In genomic region chr8:122319708-122320075, GRCm38 (mm10) we compare ENCODE assay signal across 21 mouse cellular contexts. TPM values are rescaled to one million over a fixed set of nuclear protein-coding genes. Genes with fewer than 3 reads are reported as not detected.
DNase-seq lines count a peak whose midpoint lies in the region; ATAC-seq and TF ChIP-seq lines count a peak whose summit lies in the region.
"Had no signal": no experiment of that assay in that cellular context is flagged by ENCODE, and none has a peak within 500 bp of the region (broad histone marks: within the 10 kb centered on the region; RNA-seq: fewer than 3 reads in every experiment).

No protein-coding gene starts in this region.

- no peaks in the 10 kb centered on the region for H3K27me3 ChIP-seq in heart, embryonic 11.5 days (ENCODE audit: control insufficient read depth, insufficient read depth, low read length)
- H3K27me3 ChIP-seq in heart, adult 2 months (ENCODE audit: control insufficient read depth, insufficient read depth, low read length) = no peaks in the 10 kb centered on the region
- H3K27me3 ChIP-seq in spleen, adult 2 months (ENCODE audit: control insufficient read depth, insufficient read depth, low read length) = no peaks in the 10 kb centered on the region
- no peaks in the 10 kb centered on the region for H3K27me3 ChIP-seq in liver, embryonic 13.5 days
- H3K27me3 ChIP-seq in stomach, postnatal 0 days (ENCODE audit: control insufficient read depth, insufficient read depth, low read length) = no peaks in the 10 kb centered on the region

- H3K9ac ChIP-seq in heart, embryonic 11.5 days (ENCODE audit: low read depth, low read length) = peak overlapping the region; percentile 43; the same call in 1 of the 2 replicates
- no peak overlapping the region for H3K9ac ChIP-seq in heart, adult 2 months (ENCODE audit: low read depth, low read length)
- peak overlapping the region; percentile 99 for H3K9ac ChIP-seq in liver, embryonic 13.5 days
- H3K9ac ChIP-seq in stomach, postnatal 0 days (ENCODE audit: low read length) = no peak overlapping the region
- H3K9ac ChIP-seq: neural tube, embryonic 12.5 days had no signal

- TF ChIP-seq POLR2A in heart, adult 2 months (IDR thresholded peaks at IDR 0.05; ENCODE audit: insufficient read depth, low read depth, low read length) = no peak
- TF ChIP-seq POLR2A in spleen, adult 2 months (IDR thresholded peaks at IDR 0.05; ENCODE audit: low read depth, low read length) = no peak

- TF ChIP-seq EP300 in heart, adult 2 months (IDR thresholded peaks at IDR 0.05; ENCODE audit: insufficient read depth, low read depth, low read length) = no peak
- TF ChIP-seq EP300 in stomach, postnatal 0 days (optimal IDR thresholded peaks at IDR 0.05) = no peak

- ATAC-seq in heart, embryonic 11.5 days (replicated peaks; ENCODE audit: insufficient number of reproducible peaks, low FRiP score, low TSS enrichment) = no peak
- no peak for ATAC-seq in liver, embryonic 13.5 days (ENCODE audit: low read depth)
- ATAC-seq in stomach, postnatal 0 days (ENCODE audit: low FRiP score, low TSS enrichment) = no peak
- ATAC-seq: forebrain, embryonic 16.5 days had no signal

- no peak for DNase-seq in heart, adult 2 months
- DNase-seq in spleen, adult 2 months (ENCODE audit: low read depth in 1 of 2, low spot score in 2 of 2) = no peak
- no peak for DNase-seq in spleen, postnatal 10 days (ENCODE audit: low spot score in 2 of 2)
- no peak for DNase-seq in liver, embryonic 13.5 days
- DNase-seq in stomach, postnatal 0 days (ENCODE audit: low spot score) = peak; percentile 59
- no peak for DNase-seq in thymus, adult 18-20 months
- DNase-seq in left cerebral cortex, adult 9 months (ENCODE audit: low spot score in 2 of 2) = no peak
- DNase-seq: adrenal gland, postnatal 14 days; cerebellum, adult 8-10 months; gastrocnemius, adult 2 months; heart, adult 18-20 months; kidney, adult 18-20 months; kidney, postnatal 4 days; layer of hippocampus, postnatal 36 days; left cerebral cortex, postnatal 4 days had no signal

- peaks cover 99% of the 10 kb centered on the region for H3K4me1 ChIP-seq in heart, embryonic 11.5 days (ENCODE audit: control insufficient read depth, insufficient read depth, low read length)
- H3K4me1 ChIP-seq in heart, adult 2 months (ENCODE audit: control insufficient read depth, insufficient read depth, low read length) = peaks cover 27% of the 10 kb centered on the region
- peaks cover 17% of the 10 kb centered on the region for H3K4me1 ChIP-seq in spleen, adult 2 months (ENCODE audit: control insufficient read depth, insufficient read depth, insufficient read length)
- peaks cover 100% of the 10 kb centered on the region for H3K4me1 ChIP-seq in liver, embryonic 13.5 days (replicated peaks)
- H3K4me1 ChIP-seq in stomach, postnatal 0 days (replicated peaks; ENCODE audit: control insufficient read depth, insufficient read depth) = 0 out of 2 replicates have a peak, but pooled peaks cover 2% of the 10 kb centered on the region

- intact Hi-C loops in heart, adult 2 months (cut with DNase I) = no loop called here

- no peaks in the 10 kb centered on the region for H3K36me3 ChIP-seq in heart, embryonic 11.5 days (ENCODE audit: control insufficient read depth, insufficient read depth, low read length)
- H3K36me3 ChIP-seq in heart, adult 2 months (ENCODE audit: control insufficient read depth, insufficient read depth, low read length) = no peaks in the 10 kb centered on the region
- no peaks in the 10 kb centered on the region for H3K36me3 ChIP-seq in spleen, adult 2 months (ENCODE audit: control insufficient read depth, insufficient read depth, low read length)
- H3K36me3 ChIP-seq in liver, embryonic 13.5 days = peaks cover 84% of the 10 kb centered on the region
- H3K36me3 ChIP-seq in stomach, postnatal 0 days (ENCODE audit: control insufficient read depth, insufficient read depth, low read length) = no peaks in the 10 kb centered on the region
- H3K36me3 ChIP-seq: neural tube, embryonic 12.5 days had no signal

- H3K79me2 ChIP-seq in heart, adult 2 months (replicated peaks; ENCODE audit: control insufficient read depth, insufficient read depth, low read length) = no peaks in the 10 kb centered on the region; the same call in 1 of the 2 replicates

- no peak overlapping the region for H3K4me2 ChIP-seq in heart, embryonic 11.5 days
- H3K4me2 ChIP-seq in liver, embryonic 13.5 days = peak overlapping the region; percentile 69
- no peak overlapping the region for H3K4me2 ChIP-seq in stomach, postnatal 0 days (replicated peaks; ENCODE audit: low read depth)
- H3K4me2 ChIP-seq: neural tube, embryonic 12.5 days had no signal

- H3K9me3 ChIP-seq in heart, embryonic 11.5 days (replicated peaks; ENCODE audit: control insufficient read depth, low read length) = no peaks in the 10 kb centered on the region
- no peaks in the 10 kb centered on the region for H3K9me3 ChIP-seq in liver, embryonic 13.5 days (replicated peaks)
- H3K9me3 ChIP-seq in stomach, postnatal 0 days (ENCODE audit: control insufficient read depth, low read length) = no peaks in the 10 kb centered on the region
- H3K9me3 ChIP-seq: neural tube, embryonic 12.5 days had no signal

- TF ChIP-seq CTCF in heart, adult 2 months (IDR thresholded peaks at IDR 0.05) = no peak
- no peak for TF ChIP-seq CTCF in spleen, adult 2 months (IDR thresholded peaks at IDR 0.05; ENCODE audit: extremely low read depth, insufficient read depth, insufficient read length, insufficient replicate concordance)
- no peak for TF ChIP-seq CTCF in stomach, postnatal 0 days (IDR thresholded peaks at IDR 0.05; ENCODE audit: low read depth)

- H3K4me3 ChIP-seq in heart, embryonic 11.5 days (ENCODE audit: low read depth, low read length) = no peak overlapping the region
- H3K4me3 ChIP-seq in heart, adult 2 months = no peak overlapping the region
- H3K4me3 ChIP-seq in spleen, adult 2 months (ENCODE audit: extremely low read depth, insufficient read depth, insufficient read length) = no peak overlapping the region
- H3K4me3 ChIP-seq in liver, embryonic 13.5 days (replicated peaks) = no peak overlapping the region
- H3K4me3 ChIP-seq in stomach, postnatal 0 days (ENCODE audit: low read depth, low read length) = no peak overlapping the region
- H3K4me3 ChIP-seq: gastrocnemius, adult 2 months; neural tube, embryonic 12.5 days had no signal

- H3K27ac ChIP-seq in heart, embryonic 11.5 days (ENCODE audit: low read depth, low read length) = peak overlapping the region; percentile 92
- H3K27ac ChIP-seq in heart, adult 2 months = no peak overlapping the region
- peak overlapping the region; percentile 6; the same call in 1 of the 2 replicates for H3K27ac ChIP-seq in spleen, adult 2 months (ENCODE audit: insufficient read depth, low read length)
- H3K27ac ChIP-seq in liver, embryonic 13.5 days = peak overlapping the region; percentile 97
- H3K27ac ChIP-seq in stomach, postnatal 0 days (replicated peaks) = peak overlapping the region; percentile 45; the same call in 1 of the 2 replicates
- H3K27ac ChIP-seq: gastrocnemius, adult 2 months; neural tube, embryonic 12.5 days had no signal

- 71% methylated on average over 7 of the region's 7 CpGs for WGBS in heart, embryonic 11.5 days (ENCODE audit: insufficient replicate concordance)
- 89% methylated on average over 7 of the region's 7 CpGs for WGBS in heart, adult 2 months
- WGBS in spleen, adult 2 months = 69% methylated on average over 7 of the region's 7 CpGs
- 24% methylated on average over 7 of the region's 7 CpGs for WGBS in liver, embryonic 13.5 days (ENCODE audit: insufficient replicate concordance)
- 51% methylated on average over 7 of the region's 7 CpGs for WGBS in stomach, postnatal 0 days

RNA-seq across cellular contexts. Expression of gene Zfpm1, which starts 37.8 kb away (rescaled TPM):
- polyA plus RNA-seq in heart, embryonic 11.5 days (2014; fragmentation: Nextera tagmentation; extraction: Ambion mirVana) = 6.9 and 7.9 TPM in 2 replicates
- total RNA-seq in heart, adult 2 months (2021) = 10 to 100 TPM; 21.2 to 24.6 TPM
- polyA plus RNA-seq in heart, adult 2 months (2012; rRNA removed) = 20.0 and 20.9 TPM in 2 replicates
- 73.3 and 113 TPM in 2 replicates for polyA plus RNA-seq in spleen, adult 2 months (2012; rRNA removed)
- polyA plus RNA-seq in liver, embryonic 13.5 days (2015; fragmentation: Nextera tagmentation; extraction: Ambion mirVana) = 10.0 and 11.7 TPM in 2 replicates
- 2.3 and 2.8 TPM in 2 replicates for polyA plus RNA-seq in stomach, postnatal 0 days (2015; fragmentation: Nextera tagmentation; extraction: Ambion mirVana)

RNA-seq across cellular contexts. Expression of gene Trhr2, which starts 40.9 kb away (rescaled TPM):
- not detected in 2 replicates for polyA plus RNA-seq in heart, embryonic 11.5 days (2014; fragmentation: Nextera tagmentation; extraction: Ambion mirVana)
- total RNA-seq in heart, adult 2 months (2021) = not detected
- polyA plus RNA-seq in heart, adult 2 months (2012; rRNA removed) = not detected in 2 replicates
- 0.12 TPM in 1 of 2 replicates, not detected in the other for polyA plus RNA-seq in spleen, adult 2 months (2012; rRNA removed)
- not detected in 2 replicates for polyA plus RNA-seq in liver, embryonic 13.5 days (2015; fragmentation: Nextera tagmentation; extraction: Ambion mirVana)
- not detected in 2 replicates for polyA plus RNA-seq in stomach, postnatal 0 days (2015; fragmentation: Nextera tagmentation; extraction: Ambion mirVana)
- total RNA-seq: adrenal gland, postnatal 14 days; gastrocnemius, adult 2 months; heart, adult 18-20 months; hematopoietic stem cell, adult 5-6 weeks; megakaryocyte, adult 5-6 weeks had no signal
- polyA plus RNA-seq: forebrain, embryonic 16.5 days; lung, embryonic 16.5 days; neural tube, embryonic 12.5 days had no signal

RNA-seq across cellular contexts. Expression of gene Zc3h18, which starts 56.7 kb away (rescaled TPM):
- 22.2 and 26.8 TPM in 2 replicates for polyA plus RNA-seq in heart, embryonic 11.5 days (2014; fragmentation: Nextera tagmentation; extraction: Ambion mirVana)
- 10 to 100 TPM; 21.8 to 22.1 TPM for total RNA-seq in heart, adult 2 months (2021)
- 11.2 and 15.8 TPM in 2 replicates for polyA plus RNA-seq in heart, adult 2 months (2012; rRNA removed)
- polyA plus RNA-seq in spleen, adult 2 months (2012; rRNA removed) = 29.1 and 30.2 TPM in 2 replicates
- polyA plus RNA-seq in liver, embryonic 13.5 days (2015; fragmentation: Nextera tagmentation; extraction: Ambion mirVana) = 30.2 and 35.0 TPM in 2 replicates
- polyA plus RNA-seq in stomach, postnatal 0 days (2015; fragmentation: Nextera tagmentation; extraction: Ambion mirVana) = 19.4 and 19.8 TPM in 2 replicates

Comparison
In these comparisons a context has a peak if more than half of its experiments do, and no peak if none do; other contexts are left out.
1. H3K9ac ChIP-seq: peak in heart, embryonic 11.5 days (single experiment) and liver, embryonic 13.5 days (single experiment); none in heart, adult 2 months (single experiment) and stomach, postnatal 0 days (single experiment).